Mouse (Mus musculus) intestine, postnatal 0 days (tissue): ENCODE measurements around the gene Nudt1. TPM values are rescaled to one million over a fixed set of nuclear protein-coding genes. Genes with fewer than 3 reads are reported as not detected.
A peak's percentile ranks its signal among the peaks of the same experiment; 100 is the strongest.

ENCODE experiments used
- ATAC-seq: fragments of 200-750 bp; cut with Nextera tagmentation; 2 replicates; pipeline ENCODE4 v1.8.0; 2017; ENCODE audit warnings: mild to moderate bottlenecking, moderate TSS enrichment, moderate library complexity
- H3K27ac ChIP-seq: fragments of 300-500 bp; sonication (generic); 2 replicates; pipeline ENCODE4 v1.5.1; 2014; ENCODE audit warnings: mild to moderate bottlenecking, low read depth, low read length, moderate library complexity
- H3K27me3 ChIP-seq: fragments of 300-500 bp; sonication (generic); replicated peaks from 2 replicates; pipeline ENCODE4 v1.6.1; 2014; ENCODE audit warnings: low read length, mixed read lengths; ENCODE audit not compliant: control insufficient read depth, insufficient read depth
- H3K36me3 ChIP-seq: fragments of 300-500 bp; sonication (generic); 2 replicates; pipeline ENCODE4 v1.6.1; 2014; ENCODE audit warnings: mild to moderate bottlenecking, moderate library complexity; ENCODE audit not compliant: control insufficient read depth, insufficient read depth
- H3K4me1 ChIP-seq: fragments of 300-500 bp; sonication (generic); replicated peaks from 2 replicates; pipeline ENCODE4 v1.6.1; 2014; ENCODE audit warnings: antibody characterized with exemption, low read length, mixed read lengths; ENCODE audit not compliant: control insufficient read depth, insufficient read depth
- H3K4me2 ChIP-seq: fragments of 300-500 bp; sonication (generic); replicated peaks from 2 replicates; pipeline ENCODE4 v1.6.1; 2014; ENCODE audit warnings: low read depth, mild to moderate bottlenecking, moderate library complexity
- H3K4me3 ChIP-seq: fragments of 300-500 bp; sonication (generic); 2 replicates; pipeline ENCODE4 v1.5.1; 2014; ENCODE audit warnings: low read depth, low read length
- H3K9ac ChIP-seq: fragments of 300-500 bp; sonication (generic); 2 replicates; pipeline ENCODE4 v1.6.1; 2014; ENCODE audit warnings: mild to moderate bottlenecking, low read depth, low read length
- H3K9me3 ChIP-seq: fragments of 300-500 bp; sonication (generic); 2 replicates; pipeline ENCODE4 v1.6.1; 2016; ENCODE audit warnings: mixed run types; ENCODE audit not compliant: control insufficient read depth
- CTCF ChIP-seq: sonication (generic); IDR thresholded peaks from 2 replicates; pipeline ENCODE4 v1.5.1; 2016; ENCODE audit warnings: low read depth, mild to moderate bottlenecking, control low read depth, antibody characterized with exemption, moderate library complexity
- WGBS: fragments of 180-500 bp; shearing (Covaris S2); extraction: QIAGEN DNeasy Blood & Tissue Kit; methylation state at CpG from one replicate; pipeline ENCODE4 v1.1.7; 2014; 5-methylcytosine and 5-hydroxymethylcytosine counted together
- polyA plus RNA-seq: library from polyadenylated mRNA; unstranded; fragments of >200 nt; fragmentation: Nextera tagmentation; extraction: Ambion mirVana; gene quantifications from 2 replicates; pipeline ENCODE4 v1.2.1, GENCODE M21; 2015

Gene Nudt1
- polyA plus RNA-seq: 28.9 and 34.7 TPM in 2 replicates

DNA sequence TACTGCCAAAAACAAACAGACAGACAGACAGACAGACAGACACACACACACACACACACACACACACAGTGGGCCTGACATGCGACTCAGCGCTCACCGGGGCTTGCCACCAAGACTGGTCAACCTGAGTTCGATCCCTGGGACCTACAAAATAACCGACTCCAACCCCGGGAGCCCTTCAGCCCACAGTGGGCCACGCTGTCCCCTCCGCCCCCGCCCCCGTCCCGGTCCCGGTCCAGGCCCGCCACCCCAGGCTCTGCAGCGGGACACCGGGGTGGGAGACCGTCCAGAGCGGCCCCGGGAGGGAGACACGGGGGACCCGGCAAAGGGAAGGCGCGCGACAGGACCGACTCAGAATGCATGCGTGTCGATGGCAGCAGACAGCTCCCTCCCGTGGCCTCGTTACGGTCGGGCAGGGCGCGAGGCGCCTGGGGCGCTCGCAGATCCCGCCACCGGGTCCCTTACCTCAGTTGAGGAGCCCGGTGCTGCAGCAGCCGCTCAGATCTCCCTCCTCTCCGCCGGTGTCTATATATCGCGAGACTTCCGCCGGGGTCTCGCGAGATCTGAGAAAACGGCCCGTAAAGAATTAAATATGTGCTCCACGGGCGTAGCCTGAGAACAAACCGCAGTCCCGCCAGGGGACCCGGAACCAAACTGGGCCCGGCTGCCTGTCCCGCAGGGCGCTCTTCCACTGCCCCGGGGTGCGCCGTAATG is at the start of gene Nudt1, which contains the start of gene Mad1l1:
TSS of gene Nudt1 (plus strand) at position 615 of the 714 bp plus-strand sequence.
TSS of gene Mad1l1 (minus strand) at position 511 of the 714 bp plus-strand sequence.
- Histone ChIP-seq H3K9ac (peak within 1 kb of the TSS; percentile 81), H3K4me1 (peaks cover 4% of the 10 kb centered on the region; the same call in 1 of the 2 replicates), H3K9me3 (no peaks in the 10 kb centered on the region), H3K36me3 (0 out of 2 replicates have a peak, but pooled peaks cover 4% of the 10 kb centered on the region), H3K4me2 (peak within 1 kb of the TSS; percentile 80), H3K4me3 (peak within 1 kb of the TSS; percentile 60), H3K27me3 (no peaks in the 10 kb centered on the region), H3K27ac (peak within 1 kb of the TSS; percentile 87)
- peak; percentile 49 for TF ChIP-seq CTCF
- ATAC-seq: peak; percentile 91
- 1% methylated on average over 57 of the region's 60 CpGs for WGBS

DNA sequence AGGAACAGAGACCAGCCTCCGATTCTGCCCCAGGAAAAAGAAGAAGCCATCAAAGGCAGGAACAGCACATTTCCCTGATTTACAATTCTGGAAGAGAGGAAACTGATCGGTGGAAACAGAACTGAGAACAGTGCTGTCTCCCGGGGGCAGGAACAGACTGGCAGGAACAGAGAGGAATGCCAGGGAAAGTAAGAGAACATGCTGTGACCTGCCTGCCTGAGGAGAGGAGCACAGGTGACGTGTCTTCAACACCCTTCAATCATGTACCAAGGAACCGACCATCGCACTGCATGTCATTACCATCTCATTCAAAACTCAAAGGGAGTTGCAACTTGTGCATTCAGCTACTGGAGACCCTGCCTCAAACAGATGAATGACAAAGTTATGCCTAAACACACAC is 44.7 kb upstream of the Nudt1 start:
- Histone ChIP-seq H3K9me3 (no peaks in the 10 kb centered on the region), H3K27ac (no peak overlapping the region), H3K4me2 (no peak overlapping the region), H3K4me3 (no peak overlapping the region), H3K9ac (no peak overlapping the region), H3K4me1 (no peaks in the 10 kb centered on the region), H3K27me3 (no peaks in the 10 kb centered on the region), H3K36me3 (peaks cover 11% of the 10 kb centered on the region)
- 86% methylated on average over 6 of the region's 6 CpGs for WGBS
- TF ChIP-seq CTCF: no peak
- ATAC-seq: no peak

DNA sequence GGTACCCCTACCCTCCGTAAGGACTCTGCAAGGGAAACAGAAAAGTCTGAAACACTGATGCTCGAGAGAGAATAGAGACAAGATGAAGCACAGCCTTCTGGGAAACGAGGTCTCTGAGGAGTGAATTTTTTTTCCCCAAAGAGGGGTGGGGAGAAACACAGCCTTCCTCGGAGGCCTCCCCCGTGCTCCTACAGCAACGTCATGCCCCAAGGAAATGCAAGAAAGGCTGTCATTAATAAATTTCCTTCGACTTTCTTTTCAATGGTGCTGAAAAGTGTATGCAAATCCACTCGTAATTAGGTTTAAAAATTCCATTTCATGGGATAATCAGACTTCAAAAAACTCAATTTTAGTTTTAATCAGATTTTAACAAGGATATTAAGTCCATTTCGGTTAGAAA is 41.3 kb upstream of the Nudt1 start:
- Histone ChIP-seq H3K27ac (no peak overlapping the region), H3K4me1 (0 out of 2 replicates have a peak, but pooled peaks cover 5% of the 10 kb centered on the region), H3K4me3 (no peak overlapping the region), H3K4me2 (no peak overlapping the region), H3K36me3 (peaks cover 21% of the 10 kb centered on the region), H3K27me3 (no peaks in the 10 kb centered on the region), H3K9ac (no peak overlapping the region), H3K9me3 (no peaks in the 10 kb centered on the region)
- no peak for TF ChIP-seq CTCF
- ATAC-seq: no peak
- WGBS: 85% methylated on average over 9 of the region's 9 CpGs

DNA sequence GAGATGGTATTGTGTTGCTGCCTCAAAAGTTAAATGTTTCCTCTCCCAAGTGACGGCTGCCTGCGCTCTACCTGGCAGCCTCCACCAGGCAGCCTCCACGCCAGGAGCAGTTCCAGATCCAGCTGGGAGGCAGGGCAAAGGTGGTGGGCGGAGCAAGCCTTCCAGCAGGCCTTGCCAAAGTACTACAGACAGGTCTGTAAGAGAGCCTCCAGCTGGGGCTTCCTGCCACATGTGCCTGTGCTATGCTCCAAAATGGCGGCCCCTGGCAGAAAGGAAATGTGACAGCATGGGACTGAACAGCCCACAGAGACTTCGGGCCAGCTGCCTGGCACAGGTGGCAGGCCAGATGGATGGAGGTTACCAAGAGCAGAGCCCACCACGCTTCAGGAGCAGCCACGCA is 39.1 kb upstream of the Nudt1 start:
- WGBS: 73% methylated on average over 8 of the region's 8 CpGs
- H3K4me2 ChIP-seq: no peak overlapping the region
- ATAC-seq: no peak
- 0 out of 2 replicates have a peak, but pooled peaks cover 5% of the 10 kb centered on the region for H3K4me1 ChIP-seq
- H3K27ac ChIP-seq: no peak overlapping the region
- peaks cover 21% of the 10 kb centered on the region for H3K36me3 ChIP-seq
- no peaks in the 10 kb centered on the region for H3K9me3 ChIP-seq
- no peak for TF ChIP-seq CTCF
- H3K4me3 ChIP-seq: no peak overlapping the region
- no peaks in the 10 kb centered on the region for H3K27me3 ChIP-seq
- H3K9ac ChIP-seq: no peak overlapping the region

DNA sequence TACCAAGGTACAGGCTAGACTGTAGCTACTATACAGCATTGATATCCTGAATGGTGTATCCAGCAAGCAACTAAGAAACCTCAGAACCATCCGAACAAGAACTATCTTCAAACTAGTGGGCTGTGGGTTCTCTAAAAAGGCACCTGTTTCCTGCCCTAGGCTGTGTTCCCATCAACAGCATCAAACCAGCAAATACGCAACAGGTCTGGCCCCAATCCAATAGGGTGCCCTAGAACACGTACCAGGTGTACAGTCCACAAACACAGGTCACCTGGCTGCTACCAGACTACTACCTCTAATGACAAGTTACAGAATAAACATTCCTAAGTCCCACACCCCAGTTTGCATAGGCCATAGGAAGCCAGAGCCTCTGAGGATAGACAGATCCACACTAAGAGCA is 38.6 kb upstream of the Nudt1 start:
- Histone ChIP-seq H3K9me3 (no peaks in the 10 kb centered on the region), H3K9ac (no peak overlapping the region), H3K4me2 (no peak overlapping the region), H3K4me3 (no peak overlapping the region), H3K27ac (no peak overlapping the region), H3K27me3 (no peaks in the 10 kb centered on the region), H3K4me1 (0 out of 2 replicates have a peak, but pooled peaks cover 5% of the 10 kb centered on the region), H3K36me3 (peaks cover 19% of the 10 kb centered on the region)
- 81% methylated on average over 3 of the region's 3 CpGs for WGBS
- no peak for TF ChIP-seq CTCF
- ATAC-seq: no peak

DNA sequence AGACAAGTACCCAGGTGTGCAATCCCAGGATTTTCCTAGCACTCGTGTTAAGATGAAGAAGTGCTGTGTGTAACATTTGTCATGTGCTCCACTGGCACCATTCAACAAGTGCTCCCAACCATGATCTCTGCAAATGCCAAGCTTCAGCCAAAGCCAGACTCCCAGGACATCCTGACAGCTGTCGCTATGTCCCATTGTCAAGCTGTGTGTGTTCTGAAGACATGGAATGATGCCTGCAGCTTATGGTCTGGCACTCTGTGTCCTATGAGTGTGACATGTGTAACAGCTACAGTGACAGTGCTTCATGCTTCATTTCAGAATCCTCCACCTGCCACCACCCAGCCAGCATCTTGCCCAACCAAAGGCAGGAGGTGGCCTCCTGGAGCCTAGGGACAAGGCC is 37.4 kb upstream of the Nudt1 start:
- H3K27me3 ChIP-seq: no peaks in the 10 kb centered on the region
- 0 out of 2 replicates have a peak, but pooled peaks cover 5% of the 10 kb centered on the region for H3K4me1 ChIP-seq
- no peak overlapping the region for H3K9ac ChIP-seq
- H3K9me3 ChIP-seq: no peaks in the 10 kb centered on the region
- no peak overlapping the region for H3K4me2 ChIP-seq
- no peak for ATAC-seq
- WGBS: 94% methylated on average over 2 of the region's 2 CpGs
- H3K36me3 ChIP-seq: peaks cover 18% of the 10 kb centered on the region; the same call in 1 of the 2 replicates
- H3K27ac ChIP-seq: no peak overlapping the region
- no peak for TF ChIP-seq CTCF
- no peak overlapping the region for H3K4me3 ChIP-seq
